Mouse (Mus musculus): ENCODE measurements around the gene Dab2.

DNA sequence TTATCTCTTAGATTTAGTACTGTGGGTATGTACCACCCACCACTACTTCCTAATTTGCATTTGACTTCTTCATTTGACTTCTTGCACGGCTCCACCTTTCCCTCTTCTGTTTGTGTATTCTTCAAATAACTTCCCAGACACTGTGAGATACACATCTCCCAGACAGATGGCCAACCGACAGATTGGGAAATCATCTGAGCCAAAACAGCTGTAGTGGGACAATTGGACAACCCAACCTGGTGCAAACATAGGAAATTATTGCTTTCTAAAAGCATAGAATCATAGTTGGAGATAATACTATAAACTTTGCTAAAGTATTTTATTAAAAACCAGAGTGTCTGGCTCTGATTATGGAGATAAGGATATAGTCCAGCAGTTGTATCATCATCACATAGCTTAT, 3.5 kb upstream of the Dab2 start:
- no peak for TF ChIP-seq CTCF (IDR thresholded peaks at IDR 0.05; ENCODE audit: borderline replicate concordance, insufficient read depth, low read length)
- no peak for TF ChIP-seq POLR2A (IDR thresholded peaks at IDR 0.05; ENCODE audit: low read depth, low read length)

Measured in embryonic fibroblast, embryonic 13.5 days (primary cell).